Mouse (Mus musculus): ENCODE measurements at regions not wholly inside any gene's neighbourhood (a gene's known extent, or its start where the extent isn't known, plus 50 kb on each side); places are given as distances from the start of the nearest gene placed in this dataset.

DNA sequence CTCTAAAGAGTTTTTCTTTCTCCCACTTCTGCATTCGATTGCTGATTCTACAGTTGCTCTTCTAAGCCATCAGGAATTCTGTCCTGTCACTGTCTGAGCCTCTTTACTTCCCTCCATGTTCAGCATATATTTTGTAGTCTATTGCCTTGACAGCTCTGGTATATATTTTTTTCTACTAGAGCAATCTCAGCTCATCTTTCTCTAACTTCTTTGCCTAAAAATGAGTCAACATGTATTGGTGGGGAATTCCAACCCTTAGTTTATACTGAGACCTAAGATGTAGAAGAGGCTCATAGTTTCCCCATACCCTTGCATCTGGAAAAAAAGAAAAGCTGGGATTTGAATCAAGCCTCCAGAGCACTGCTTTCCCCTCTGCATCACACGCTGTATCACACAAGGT, 114.7 kb downstream of the Kctd12 start:
- TF ChIP-seq CTCF (conservative IDR thresholded peaks at IDR 0.05), result no peak
- H3K27ac ChIP-seq, result no peak overlapping the region
- no peak overlapping the region for H3K4me3 ChIP-seq
- DNase-seq (ENCODE audit: low spot score in 2 of 2), result no peak

DNA sequence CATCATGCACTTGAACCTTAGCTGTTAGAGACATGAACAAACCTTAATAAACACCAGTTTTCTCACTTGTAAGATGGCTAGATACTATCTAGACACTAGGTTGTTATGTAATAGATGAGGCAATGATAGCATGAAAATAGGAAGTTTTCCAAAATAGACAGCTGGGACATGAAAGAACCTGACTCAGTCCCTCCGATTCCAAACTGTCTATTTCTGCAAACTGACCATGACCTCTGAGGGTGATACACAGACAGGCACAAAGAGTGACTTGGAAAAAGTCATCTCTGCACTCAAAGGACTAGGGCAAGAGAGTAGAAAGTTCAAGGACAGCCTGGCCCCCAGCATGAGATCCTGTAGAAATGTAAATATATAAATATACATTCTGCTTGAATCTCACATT, 115.9 kb downstream of the Kctd12 start:
- DNase-seq (ENCODE audit: low spot score in 2 of 2), result no peak
- no peak overlapping the region for H3K27ac ChIP-seq
- no peak for TF ChIP-seq CTCF (conservative IDR thresholded peaks at IDR 0.05)
- H3K4me3 ChIP-seq, result no peak overlapping the region

GRCm38 (mm10) chr14:102861694-102862093, 120.7 kb downstream of the Kctd12 start:
- Histone ChIP-seq H3K27ac (no peak overlapping the region), H3K4me3 (no peak overlapping the region)
- TF ChIP-seq CTCF (conservative IDR thresholded peaks at IDR 0.05), result 0 out of 2 replicates have a peak, but pooled peaks have one; percentile 3
- DNase-seq (ENCODE audit: low spot score in 2 of 2), result no peak

DNA sequence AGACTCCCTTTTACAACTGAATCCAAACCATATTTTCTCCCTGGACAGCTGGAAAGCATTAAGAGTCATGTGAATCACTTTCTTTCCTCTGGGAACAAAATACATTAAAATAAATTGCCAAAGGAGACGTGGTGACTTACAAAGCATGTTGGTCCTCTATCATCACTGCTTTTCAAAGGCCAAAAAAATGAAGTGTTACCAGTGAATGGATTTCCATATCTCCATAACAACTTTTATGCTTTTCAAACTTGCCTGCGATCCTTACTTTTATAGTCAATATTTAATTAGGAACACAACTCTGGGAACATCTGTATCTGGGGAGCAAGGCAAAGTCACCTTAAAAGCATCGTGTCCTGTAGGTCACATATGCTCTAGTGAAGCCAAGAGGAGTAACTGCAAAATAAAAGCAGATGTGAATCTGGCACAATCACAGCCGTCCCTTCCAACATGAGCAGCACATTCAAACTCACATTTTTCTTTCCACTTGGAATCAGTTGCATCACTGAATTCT, 123.0 kb downstream of the Kctd12 start:
- Histone ChIP-seq H3K4me3 (no peak overlapping the region), H3K27ac (peak overlapping the region; percentile 28)
- TF ChIP-seq CTCF (conservative IDR thresholded peaks at IDR 0.05), result no peak
- DNase-seq (ENCODE audit: low spot score in 2 of 2), result peak in 1 of 2 experiments; percentile 14

DNA sequence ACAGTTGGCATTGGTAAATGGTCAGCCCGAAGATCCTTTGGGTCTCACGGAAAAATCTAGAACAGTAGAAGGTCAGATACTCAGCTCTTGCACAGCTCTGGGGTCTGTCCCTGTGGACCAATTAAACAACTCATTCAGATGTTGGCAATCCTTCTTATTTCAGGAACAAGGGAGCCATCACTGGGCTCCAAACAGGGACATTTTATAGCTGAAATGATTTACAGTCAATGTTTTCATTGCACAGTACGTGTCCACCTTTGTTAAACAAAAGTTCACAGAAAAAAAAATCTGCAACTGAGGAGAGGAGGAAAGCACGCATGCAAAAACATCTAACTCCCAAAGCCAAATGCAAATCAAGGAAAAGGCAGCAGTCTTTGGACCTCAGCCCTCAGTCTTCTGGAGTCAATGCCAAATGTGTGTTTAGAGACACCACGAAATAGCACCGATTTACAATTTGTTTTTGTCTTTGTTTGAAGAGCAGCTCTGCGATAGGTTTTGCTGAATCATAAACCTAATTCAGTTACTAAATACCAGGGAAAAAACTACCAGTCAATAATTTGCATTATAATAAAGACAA, 127.1 kb downstream of the Kctd12 start:
- TF ChIP-seq CTCF (conservative IDR thresholded peaks at IDR 0.05), result no peak
- no peak overlapping the region for H3K27ac ChIP-seq
- no peak for DNase-seq (ENCODE audit: low spot score in 2 of 2)
- no peak overlapping the region for H3K4me3 ChIP-seq

- TF ChIP-seq CTCF (conservative IDR thresholded peaks at IDR 0.05), result no peak
- Histone ChIP-seq H3K27ac (no peak overlapping the region), H3K4me3 (no peak overlapping the region)
- DNase-seq (ENCODE audit: low spot score in 2 of 2), result no peak
Measured at GRCm38 (mm10) chr14:102843700-102844099, 138.7 kb downstream of the Kctd12 start.

DNA sequence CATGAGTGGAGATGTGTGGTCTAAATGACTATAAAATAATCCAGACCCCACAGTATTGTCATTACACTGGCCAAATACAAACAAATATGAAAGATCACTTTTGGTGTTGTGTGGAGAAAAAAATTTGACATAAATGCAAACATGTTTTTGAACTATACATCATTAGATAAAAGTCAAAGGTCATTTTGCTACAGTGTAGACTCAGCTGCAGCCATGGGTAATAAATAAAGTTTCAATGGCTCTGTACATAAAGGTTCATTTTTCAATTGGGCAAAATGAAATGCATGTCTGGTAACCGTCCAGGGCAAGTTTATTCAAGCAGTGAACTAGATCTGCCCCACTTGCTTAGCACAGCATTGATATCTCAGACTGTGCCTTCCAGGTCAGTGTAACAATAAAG, 144.8 kb downstream of the Kctd12 start:
- no peak for DNase-seq (ENCODE audit: low spot score in 2 of 2)
- TF ChIP-seq CTCF (conservative IDR thresholded peaks at IDR 0.05), result no peak
- no peak overlapping the region for H3K4me3 ChIP-seq
- no peak overlapping the region for H3K27ac ChIP-seq

GRCm38 (mm10) chr14:102835118-102835769, 147.2 kb downstream of the Kctd12 start:
- H3K4me3 ChIP-seq, result no peak overlapping the region
- no peak for DNase-seq (ENCODE audit: low spot score in 2 of 2)
- no peak for TF ChIP-seq CTCF (conservative IDR thresholded peaks at IDR 0.05)
- H3K27ac ChIP-seq, result no peak overlapping the region

DNA sequence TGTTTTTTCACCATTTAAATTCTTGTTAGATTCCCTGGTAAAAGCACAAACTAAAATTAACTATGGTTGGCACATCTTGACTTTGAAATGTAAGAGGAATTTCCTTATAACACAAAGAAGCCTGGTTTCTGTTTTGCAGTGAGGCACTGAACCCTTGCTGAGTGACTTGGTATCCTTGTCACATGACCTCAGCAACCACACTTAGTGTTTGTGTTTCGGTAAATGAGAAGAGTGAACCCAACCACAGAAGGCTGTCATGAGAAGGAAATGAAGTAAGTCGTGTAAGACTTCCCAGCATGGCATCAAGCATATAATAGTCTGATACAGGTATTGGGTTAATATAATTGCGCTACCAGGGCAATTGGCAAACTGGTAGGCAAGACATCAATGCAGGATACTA, 154.0 kb downstream of the Kctd12 start:
- no peak for DNase-seq (ENCODE audit: low spot score in 2 of 2)
- no peak for TF ChIP-seq CTCF (conservative IDR thresholded peaks at IDR 0.05)
- Histone ChIP-seq H3K4me3 (no peak overlapping the region), H3K27ac (no peak overlapping the region)

GRCm38 (mm10) chr14:102827756-102828384, 154.6 kb downstream of the Kctd12 start:
- H3K27ac ChIP-seq, result peak overlapping the region; percentile 36; the same call in 1 of the 2 replicates
- no peak for TF ChIP-seq CTCF (conservative IDR thresholded peaks at IDR 0.05)
- H3K4me3 ChIP-seq, result no peak overlapping the region
- no peak for DNase-seq (ENCODE audit: low spot score in 2 of 2)

DNA sequence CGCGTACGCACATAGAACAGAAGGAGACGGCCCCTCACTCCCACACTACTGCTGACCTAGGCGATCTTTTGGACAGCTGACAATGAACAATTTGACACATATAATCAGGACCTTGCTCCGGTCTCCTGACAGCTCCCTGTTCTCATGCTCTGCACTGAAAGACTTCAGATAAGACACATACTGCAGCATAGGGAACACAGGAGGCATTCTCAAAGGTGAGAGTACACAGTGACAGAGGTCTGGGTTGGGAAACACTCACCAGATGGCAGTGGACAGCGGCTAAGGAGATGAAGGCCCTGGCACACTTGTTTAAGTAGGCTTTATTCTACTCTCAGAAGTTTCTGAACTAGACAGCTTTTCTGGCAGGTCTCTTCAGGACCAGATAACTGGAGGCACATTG, 156.9 kb downstream of the Kctd12 start:
- Histone ChIP-seq H3K4me3 (no peak overlapping the region), H3K27ac (no peak overlapping the region)
- no peak for DNase-seq (ENCODE audit: low spot score in 2 of 2)
- TF ChIP-seq CTCF (conservative IDR thresholded peaks at IDR 0.05), result no peak

DNA sequence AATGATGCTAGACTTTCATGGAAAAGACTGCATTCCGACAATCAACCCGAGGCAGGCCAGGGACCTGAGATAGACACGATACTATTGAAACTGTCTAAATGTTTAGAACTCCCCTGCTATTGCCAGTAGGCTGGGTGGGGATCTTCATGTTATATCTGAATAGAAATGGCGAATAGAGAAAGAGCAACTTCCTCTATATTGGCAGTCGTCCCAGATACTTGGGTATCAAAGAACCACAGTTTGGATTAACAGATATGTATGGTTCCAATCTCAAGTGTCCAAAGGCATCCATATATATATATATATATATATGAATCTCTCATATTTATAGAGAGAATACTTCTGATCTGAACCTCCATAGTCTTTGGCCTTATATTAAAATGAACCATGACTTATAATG, 161.8 kb downstream of the Kctd12 start:
- H3K27ac ChIP-seq, result no peak overlapping the region
- H3K4me3 ChIP-seq, result no peak overlapping the region
- TF ChIP-seq CTCF (conservative IDR thresholded peaks at IDR 0.05), result no peak
- DNase-seq (ENCODE audit: low spot score in 2 of 2), result no peak

GRCm38 (mm10) chr14:102811678-102812081, 170.8 kb downstream of the Kctd12 start:
- no peak for TF ChIP-seq CTCF (conservative IDR thresholded peaks at IDR 0.05)
- H3K4me3 ChIP-seq, result no peak overlapping the region
- H3K27ac ChIP-seq, result no peak overlapping the region
- DNase-seq (ENCODE audit: low spot score in 2 of 2), result no peak

- Histone ChIP-seq H3K27ac (no peak overlapping the region), H3K4me3 (no peak overlapping the region)
- no peak for TF ChIP-seq CTCF (conservative IDR thresholded peaks at IDR 0.05)
- DNase-seq (ENCODE audit: low spot score in 2 of 2), result no peak
Measured at GRCm38 (mm10) chr14:102811022-102811421, 171.4 kb downstream of the Kctd12 start.

All from layer of hippocampus, adult 2 months (tissue).